Mouse (Mus musculus) embryo, embryonic 11.5 days (tissue): ENCODE measurements around the gene Icam2.
"Not testable (repeated sequence)": the region's sequence is repeated elsewhere in the genome, so short reads cannot be mapped to it uniquely, and the experiment has no call there.

Experiments used
- DNase-seq: peaks from one replicate; pipeline ENCODE4 v3.0.0-alpha.2; 2012; ENCODE audit warnings: low read depth, low spot score

The Icam2 gene

DNA sequence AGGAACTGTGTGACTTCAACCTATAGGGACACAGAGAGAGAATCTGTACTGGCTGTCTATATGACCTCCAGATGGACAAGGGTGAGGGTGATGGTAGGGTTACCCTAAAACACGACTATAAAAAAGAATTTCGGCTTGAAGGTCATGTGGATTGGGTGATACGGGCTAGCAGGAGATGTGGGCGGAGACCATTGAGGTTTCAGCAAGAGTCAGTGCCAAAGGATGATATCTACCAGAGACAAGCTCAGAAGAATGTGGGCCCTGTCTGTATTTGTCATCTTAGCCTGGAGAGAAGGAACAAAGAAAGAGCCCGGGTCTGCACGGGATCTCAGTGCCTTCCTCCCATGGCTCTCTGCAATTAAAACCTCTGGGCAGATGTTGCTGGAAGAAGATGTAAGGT, 38.1 kb downstream of the Icam2 start:
- DNase-seq = no peak

GRCm38 (mm10) chr11:106344910-106345309, 43.0 kb downstream of the Icam2 start:
- DNase-seq = no peak

- no peak for DNase-seq
Measured at GRCm38 (mm10) chr11:106340990-106341520, 46.8 kb downstream of the Icam2 start.

DNA sequence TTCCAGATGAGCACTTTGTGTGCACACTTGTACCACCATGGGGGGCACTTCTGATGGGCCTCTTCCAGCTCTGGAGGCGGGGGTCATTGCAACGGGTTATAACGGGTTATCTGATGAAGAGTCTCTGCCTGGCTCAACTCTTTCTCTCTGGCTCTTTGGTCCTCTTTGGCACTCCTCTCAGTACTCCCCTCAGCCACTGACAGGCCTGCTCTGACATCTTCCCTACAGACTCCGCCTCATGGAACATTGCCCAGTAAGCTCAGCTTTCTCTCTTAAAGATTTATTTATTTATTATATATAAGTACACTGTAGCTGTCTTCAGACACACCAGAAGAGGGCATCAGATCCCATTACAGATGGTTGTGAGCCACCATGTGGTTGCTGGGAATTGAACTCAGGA, 48.6 kb downstream of the Icam2 start:
- not testable (repeated sequence) for DNase-seq

GRCm38 (mm10) chr11:106338870-106339269, 49.0 kb downstream of the Icam2 start:
- DNase-seq = no peak

DNA sequence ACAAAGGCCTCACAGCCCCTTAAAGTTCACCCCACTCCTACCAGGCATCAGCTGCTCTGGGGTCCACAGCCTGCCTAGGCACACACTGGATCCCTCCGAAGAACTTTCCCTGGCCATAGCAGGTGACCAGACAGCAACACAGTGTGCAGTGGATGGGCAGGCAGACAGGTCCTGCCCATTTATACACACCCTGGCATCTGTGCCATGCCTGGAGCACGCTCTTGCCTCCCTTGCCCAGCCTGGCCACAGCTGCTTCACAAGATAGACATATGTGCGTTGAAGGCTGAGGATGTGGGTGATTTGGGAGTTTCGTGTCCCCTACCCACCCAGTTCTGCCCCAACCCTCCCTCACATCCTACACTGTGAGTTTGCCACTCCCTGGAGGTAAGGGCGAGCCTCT, 49.8 kb downstream of the Icam2 start:
- DNase-seq = no peak

- DNase-seq = no peak
Measured at GRCm38 (mm10) chr11:106334066-106334465, 53.8 kb downstream of the Icam2 start.

DNA sequence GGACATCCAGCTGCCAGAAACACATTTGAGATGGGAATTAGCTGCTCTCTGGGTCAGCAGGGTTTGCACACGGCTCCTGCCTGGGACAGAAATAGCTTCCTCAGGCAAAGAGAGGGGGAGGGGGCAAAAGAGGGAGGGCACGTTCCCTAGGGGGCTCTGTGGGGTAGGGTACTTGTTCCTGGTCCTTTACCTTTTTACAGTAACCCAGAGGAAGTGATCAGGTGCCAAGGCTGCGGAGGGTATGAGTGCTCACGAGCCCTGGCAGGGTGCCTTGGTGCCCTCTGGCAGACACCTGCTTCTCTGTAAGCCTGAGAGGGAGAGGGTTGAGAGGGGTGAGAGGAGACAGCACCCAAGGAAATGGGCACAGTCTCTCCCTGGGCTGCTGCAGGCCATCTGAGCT, 55.4 kb downstream of the Icam2 start:
- DNase-seq = no peak

- DNase-seq = no peak
Measured at GRCm38 (mm10) chr11:106329682-106330081, 58.2 kb downstream of the Icam2 start.

DNA sequence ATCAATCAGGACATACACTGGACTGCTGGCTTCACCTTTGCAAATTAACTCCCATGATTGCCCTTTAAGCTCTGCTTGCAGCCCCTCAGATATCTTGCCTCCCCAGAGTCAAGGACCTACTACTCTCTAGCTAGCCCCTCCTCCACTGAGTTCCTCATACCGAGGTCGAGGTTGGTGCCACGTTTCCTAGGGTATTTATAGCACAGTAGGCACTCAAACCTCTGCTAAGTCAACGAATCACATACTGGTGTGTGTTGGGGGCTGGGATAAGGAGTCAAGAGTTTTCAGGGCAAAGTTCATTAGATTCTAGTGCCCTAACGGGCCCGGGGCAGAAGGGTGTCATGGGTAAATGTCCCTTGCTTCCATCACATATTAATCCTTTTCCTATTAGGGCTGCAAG, 58.7 kb downstream of the Icam2 start:
- DNase-seq = no peak

DNA sequence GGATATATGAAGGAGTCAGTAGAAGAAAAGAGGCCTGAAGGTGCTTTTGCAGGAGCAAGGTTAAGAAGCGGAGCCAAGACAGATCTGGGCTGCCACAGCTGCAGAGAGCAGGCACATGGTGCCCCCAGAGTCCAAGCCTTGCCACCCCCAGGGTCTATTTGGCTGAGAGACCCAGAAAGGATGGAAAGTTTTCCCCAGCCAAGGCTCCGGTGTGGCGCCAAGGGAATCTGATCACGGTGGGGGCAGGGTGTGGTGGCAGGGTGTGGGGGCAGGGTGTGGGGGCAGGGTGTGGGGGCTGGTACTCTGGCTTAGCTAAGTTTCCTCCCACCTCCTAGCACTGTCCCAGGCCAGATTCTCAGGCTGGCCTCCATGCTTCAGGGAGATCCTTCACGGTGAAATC, 59.4 kb downstream of the Icam2 start:
- DNase-seq = no peak
